Mouse (Mus musculus): ENCODE results near the gene Slc16a10. TPM values are rescaled to one million over a fixed set of nuclear protein-coding genes. Genes with fewer than 3 reads are reported as not detected.

The Slc16a10 gene
- polyA plus RNA-seq, 1 experiment from 2014 or later = 26.6 TPM

- Histone ChIP-seq H3K4me3 (ENCODE audit: low read depth, low read length) (no peak overlapping the region), H3K27me3 (replicated peaks; ENCODE audit: control insufficient read depth, insufficient read depth, low read length) (no peaks in the 10 kb centered on the region), H3K9ac (ENCODE audit: low read length) (no peak overlapping the region), H3K36me3 (ENCODE audit: control insufficient read depth, insufficient read depth, low read length) (no peaks in the 10 kb centered on the region), H3K4me1 (replicated peaks; ENCODE audit: control insufficient read depth, insufficient read depth, low read length) (peaks cover 14% of the 10 kb centered on the region), H3K27ac (ENCODE audit: low read depth) (no peak overlapping the region), H3K4me2 (ENCODE audit: low read length) (no peak overlapping the region), H3K9me3 (ENCODE audit: control insufficient read depth, low read length) (no peaks in the 10 kb centered on the region)
- DNase-seq (ENCODE audit: low spot score) (peak; percentile 31), ATAC-seq (replicated peaks; ENCODE audit: low FRiP score, low TSS enrichment, low read depth) (no peak)
- 72% methylated on average over 3 of the region's 3 CpGs for WGBS
These were observed 76.7 kb downstream of the Slc16a10 start for GRCm38 (mm10) chr10:40065357-40065756.

- H3K9ac ChIP-seq (ENCODE audit: low read length) = no peak overlapping the region
- no peaks in the 10 kb centered on the region for H3K27me3 ChIP-seq (replicated peaks; ENCODE audit: control insufficient read depth, insufficient read depth, low read length)
- 30% methylated on average over 5 of the region's 5 CpGs for WGBS
- no peak overlapping the region for H3K4me2 ChIP-seq (ENCODE audit: low read length)
- no peak overlapping the region for H3K27ac ChIP-seq (ENCODE audit: low read depth)
- ATAC-seq (replicated peaks; ENCODE audit: low FRiP score, low TSS enrichment, low read depth) = no peak
- H3K9me3 ChIP-seq (ENCODE audit: control insufficient read depth, low read length) = no peaks in the 10 kb centered on the region
- H3K36me3 ChIP-seq (ENCODE audit: control insufficient read depth, insufficient read depth, low read length) = no peaks in the 10 kb centered on the region
- peaks cover 2% of the 10 kb centered on the region for H3K4me1 ChIP-seq (replicated peaks; ENCODE audit: control insufficient read depth, insufficient read depth, low read length)
- DNase-seq (ENCODE audit: low spot score) = no peak
- no peak overlapping the region for H3K4me3 ChIP-seq (ENCODE audit: low read depth, low read length)
These were observed 78.7 kb downstream of the Slc16a10 start for GRCm38 (mm10) chr10:40063291-40063890.

DNA sequence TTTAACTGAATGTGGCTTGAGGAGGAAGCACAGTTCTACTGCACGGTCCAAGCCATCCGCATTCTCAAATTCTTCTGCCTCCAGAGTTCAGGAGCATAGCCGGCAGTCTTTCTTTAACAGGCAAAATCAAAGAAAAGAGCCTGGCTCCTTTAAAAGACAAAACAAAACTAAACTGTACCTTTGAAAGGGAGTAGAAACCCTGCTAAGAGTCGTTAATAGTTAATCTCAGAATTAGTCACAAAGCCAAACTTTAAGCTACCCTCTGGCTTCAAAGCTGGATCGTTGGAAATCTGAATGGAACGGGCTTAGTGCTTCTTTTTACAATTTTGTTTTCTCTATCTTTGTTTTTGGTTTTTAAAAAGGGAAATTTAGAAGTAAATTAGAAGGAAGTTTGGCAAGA, 79.2 kb downstream of the Slc16a10 start:
- H3K4me1 ChIP-seq (replicated peaks; ENCODE audit: control insufficient read depth, insufficient read depth, low read length) = no peaks in the 10 kb centered on the region
- H3K4me2 ChIP-seq (ENCODE audit: low read length) = no peak overlapping the region
- no peaks in the 10 kb centered on the region for H3K27me3 ChIP-seq (replicated peaks; ENCODE audit: control insufficient read depth, insufficient read depth, low read length)
- H3K36me3 ChIP-seq (ENCODE audit: control insufficient read depth, insufficient read depth, low read length) = no peaks in the 10 kb centered on the region
- 68% methylated on average over 6 of the region's 6 CpGs for WGBS
- DNase-seq (ENCODE audit: low spot score) (no peak), ATAC-seq (replicated peaks; ENCODE audit: low FRiP score, low TSS enrichment, low read depth) (no peak)
- H3K9ac ChIP-seq (ENCODE audit: low read length) = no peak overlapping the region
- no peak overlapping the region for H3K27ac ChIP-seq (ENCODE audit: low read depth)
- H3K9me3 ChIP-seq (ENCODE audit: control insufficient read depth, low read length) = no peaks in the 10 kb centered on the region
- no peak overlapping the region for H3K4me3 ChIP-seq (ENCODE audit: low read depth, low read length)

- H3K36me3 ChIP-seq (ENCODE audit: control insufficient read depth, insufficient read depth, low read length) = no peaks in the 10 kb centered on the region
- DNase-seq (ENCODE audit: low spot score) (no peak), ATAC-seq (replicated peaks; ENCODE audit: low FRiP score, low TSS enrichment, low read depth) (no peak)
- H3K4me2 ChIP-seq (ENCODE audit: low read length) = no peak overlapping the region
- H3K27me3 ChIP-seq (replicated peaks; ENCODE audit: control insufficient read depth, insufficient read depth, low read length) = no peaks in the 10 kb centered on the region
- no peak overlapping the region for H3K27ac ChIP-seq (ENCODE audit: low read depth)
- no peaks in the 10 kb centered on the region for H3K4me1 ChIP-seq (replicated peaks; ENCODE audit: control insufficient read depth, insufficient read depth, low read length)
- no peak overlapping the region for H3K4me3 ChIP-seq (ENCODE audit: low read depth, low read length)
- H3K9me3 ChIP-seq (ENCODE audit: control insufficient read depth, low read length) = no peaks in the 10 kb centered on the region
- 86% methylated on average over 5 of the region's 5 CpGs for WGBS
- no peak overlapping the region for H3K9ac ChIP-seq (ENCODE audit: low read length)
These were observed 80.1 kb downstream of the Slc16a10 start for GRCm38 (mm10) chr10:40061926-40062325.

- no peaks in the 10 kb centered on the region for H3K36me3 ChIP-seq (ENCODE audit: control insufficient read depth, insufficient read depth, low read length)
- H3K27ac ChIP-seq (ENCODE audit: low read depth) = no peak overlapping the region
- no peaks in the 10 kb centered on the region for H3K4me1 ChIP-seq (replicated peaks; ENCODE audit: control insufficient read depth, insufficient read depth, low read length)
- no peak for DNase-seq (ENCODE audit: low spot score)
- H3K9me3 ChIP-seq (ENCODE audit: control insufficient read depth, low read length) = no peaks in the 10 kb centered on the region
- WGBS = 62% methylated on average over 3 of the region's 3 CpGs
- H3K4me3 ChIP-seq (ENCODE audit: low read depth, low read length) = no peak overlapping the region
- no peaks in the 10 kb centered on the region for H3K27me3 ChIP-seq (replicated peaks; ENCODE audit: control insufficient read depth, insufficient read depth, low read length)
- H3K9ac ChIP-seq (ENCODE audit: low read length) = no peak overlapping the region
- H3K4me2 ChIP-seq (ENCODE audit: low read length) = no peak overlapping the region
- 0 out of 2 replicates have a peak, but pooled peaks have one; percentile 24 for ATAC-seq (replicated peaks; ENCODE audit: low FRiP score, low TSS enrichment, low read depth)
These were observed 83.3 kb downstream of the Slc16a10 start for GRCm38 (mm10) chr10:40058786-40059120.

DNA sequence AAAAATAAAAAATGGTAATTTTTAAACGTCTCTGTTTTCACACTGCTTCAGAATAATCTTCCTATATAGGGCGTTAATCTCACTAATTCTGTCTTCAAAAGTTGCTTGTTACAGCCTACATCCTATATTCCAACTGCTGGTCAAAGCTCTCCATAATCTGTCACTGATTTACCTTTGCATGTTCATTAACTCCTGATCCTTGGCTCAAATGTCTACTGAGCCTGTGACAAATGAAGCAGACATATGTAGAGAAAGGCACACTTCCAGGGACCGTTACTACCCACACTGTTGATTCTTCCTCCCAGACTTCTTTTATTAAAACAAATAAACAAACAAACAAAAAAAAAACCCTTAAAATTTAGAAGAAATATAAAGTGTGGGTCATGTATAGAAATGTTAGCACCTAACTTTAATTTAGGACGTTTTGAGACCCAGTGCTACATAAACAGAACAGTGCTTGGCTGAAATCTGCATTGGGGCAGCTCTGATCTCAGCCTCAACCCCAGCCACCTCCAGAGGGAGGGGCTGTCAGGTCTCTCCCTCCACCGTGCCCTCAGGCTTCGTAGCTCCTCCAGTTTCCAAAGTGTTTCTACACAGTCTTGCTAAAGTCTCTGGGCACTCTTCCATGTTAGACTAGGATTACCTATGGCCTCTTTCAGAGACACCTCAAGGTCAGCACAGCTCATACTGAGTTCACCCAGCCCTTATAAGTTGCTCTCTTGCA, 83.8 kb downstream of the Slc16a10 start:
- Histone ChIP-seq H3K4me3 (ENCODE audit: low read depth, low read length) (no peak overlapping the region), H3K9ac (ENCODE audit: low read length) (no peak overlapping the region), H3K27me3 (replicated peaks; ENCODE audit: control insufficient read depth, insufficient read depth, low read length) (no peaks in the 10 kb centered on the region), H3K36me3 (ENCODE audit: control insufficient read depth, insufficient read depth, low read length) (no peaks in the 10 kb centered on the region), H3K9me3 (ENCODE audit: control insufficient read depth, low read length) (no peaks in the 10 kb centered on the region), H3K27ac (ENCODE audit: low read depth) (no peak overlapping the region), H3K4me2 (ENCODE audit: low read length) (no peak overlapping the region), H3K4me1 (replicated peaks; ENCODE audit: control insufficient read depth, insufficient read depth, low read length) (no peaks in the 10 kb centered on the region)
- DNase-seq (ENCODE audit: low spot score) (no peak), ATAC-seq (replicated peaks; ENCODE audit: low FRiP score, low TSS enrichment, low read depth) (no peak)
- WGBS = 57% methylated on average over 6 of the region's 6 CpGs

GRCm38 (mm10) chr10:40057615-40058014, 84.4 kb downstream of the Slc16a10 start:
- Histone ChIP-seq H3K27me3 (replicated peaks; ENCODE audit: control insufficient read depth, insufficient read depth, low read length) (no peaks in the 10 kb centered on the region), H3K27ac (ENCODE audit: low read depth) (no peak overlapping the region), H3K36me3 (ENCODE audit: control insufficient read depth, insufficient read depth, low read length) (no peaks in the 10 kb centered on the region), H3K4me1 (replicated peaks; ENCODE audit: control insufficient read depth, insufficient read depth, low read length) (no peaks in the 10 kb centered on the region), H3K9ac (ENCODE audit: low read length) (no peak overlapping the region), H3K4me2 (ENCODE audit: low read length) (no peak overlapping the region), H3K4me3 (ENCODE audit: low read depth, low read length) (no peak overlapping the region), H3K9me3 (ENCODE audit: control insufficient read depth, low read length) (no peaks in the 10 kb centered on the region)
- no peak for ATAC-seq (replicated peaks; ENCODE audit: low FRiP score, low TSS enrichment, low read depth)
- no peak for DNase-seq (ENCODE audit: low spot score)
- 46% methylated on average over 2 of the region's 2 CpGs for WGBS

- WGBS = 81% methylated on average over 8 of the region's 8 CpGs
- Histone ChIP-seq H3K9ac (ENCODE audit: low read length) (no peak overlapping the region), H3K27ac (ENCODE audit: low read depth) (no peak overlapping the region), H3K27me3 (replicated peaks; ENCODE audit: control insufficient read depth, insufficient read depth, low read length) (no peaks in the 10 kb centered on the region), H3K9me3 (ENCODE audit: control insufficient read depth, low read length) (no peaks in the 10 kb centered on the region), H3K4me2 (ENCODE audit: low read length) (no peak overlapping the region), H3K4me3 (ENCODE audit: low read depth, low read length) (no peak overlapping the region), H3K36me3 (ENCODE audit: control insufficient read depth, insufficient read depth, low read length) (no peaks in the 10 kb centered on the region), H3K4me1 (replicated peaks; ENCODE audit: control insufficient read depth, insufficient read depth, low read length) (no peaks in the 10 kb centered on the region)
- ATAC-seq (replicated peaks; ENCODE audit: low FRiP score, low TSS enrichment, low read depth) (no peak), DNase-seq (ENCODE audit: low spot score) (no peak)
These were observed 87.6 kb downstream of the Slc16a10 start for GRCm38 (mm10) chr10:40054455-40054854.

GRCm38 (mm10) chr10:40053896-40054295, 88.2 kb downstream of the Slc16a10 start:
- DNase-seq (ENCODE audit: low spot score) (no peak), ATAC-seq (replicated peaks; ENCODE audit: low FRiP score, low TSS enrichment, low read depth) (no peak)
- no peak overlapping the region for H3K4me2 ChIP-seq (ENCODE audit: low read length)
- no peaks in the 10 kb centered on the region for H3K9me3 ChIP-seq (ENCODE audit: control insufficient read depth, low read length)
- no peak overlapping the region for H3K9ac ChIP-seq (ENCODE audit: low read length)
- no peak overlapping the region for H3K4me3 ChIP-seq (ENCODE audit: low read depth, low read length)
- H3K4me1 ChIP-seq (replicated peaks; ENCODE audit: control insufficient read depth, insufficient read depth, low read length) = no peaks in the 10 kb centered on the region
- no peaks in the 10 kb centered on the region for H3K36me3 ChIP-seq (ENCODE audit: control insufficient read depth, insufficient read depth, low read length)
- 85% methylated on average over 4 of the region's 4 CpGs for WGBS
- H3K27me3 ChIP-seq (replicated peaks; ENCODE audit: control insufficient read depth, insufficient read depth, low read length) = no peaks in the 10 kb centered on the region
- no peak overlapping the region for H3K27ac ChIP-seq (ENCODE audit: low read depth)
